Mouse (Mus musculus) frontal cortex, postnatal 10 days (tissue): Measurements from ENCODE around the gene Cfap97d1.
"Not testable (repeated sequence)": the region's sequence is repeated elsewhere in the genome, so short reads cannot be mapped to it uniquely, and the experiment has no call there.

Experiments used
- DNase-seq, 2 experiments: peaks; one replicate each; pipeline ENCODE4 v3.0.0; 2022; ENCODE audit warnings: low spot score in 2 of 2, mixed read lengths in 1 of 2

The Cfap97d1 gene

DNA sequence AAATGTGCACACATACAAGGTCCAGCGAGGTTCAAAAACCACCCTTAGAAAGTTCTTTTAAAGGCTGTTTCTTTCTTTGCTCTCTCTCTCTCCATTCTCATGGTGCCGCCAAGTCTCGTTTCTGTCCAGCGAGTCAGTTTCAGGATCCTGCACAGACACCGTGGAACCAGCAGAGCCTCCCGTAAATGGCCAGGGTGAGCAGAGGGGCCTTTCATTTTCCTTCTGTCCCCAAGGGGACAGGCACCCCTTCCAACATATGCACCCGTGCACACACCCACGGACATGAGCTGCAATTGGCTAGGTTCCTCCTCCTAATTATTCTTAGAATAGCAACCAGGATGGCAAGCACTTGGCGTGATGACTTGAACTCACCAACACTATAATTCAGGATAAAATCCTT is 10.6 kb upstream of the Cfap97d1 start:
- no peak for DNase-seq

DNA sequence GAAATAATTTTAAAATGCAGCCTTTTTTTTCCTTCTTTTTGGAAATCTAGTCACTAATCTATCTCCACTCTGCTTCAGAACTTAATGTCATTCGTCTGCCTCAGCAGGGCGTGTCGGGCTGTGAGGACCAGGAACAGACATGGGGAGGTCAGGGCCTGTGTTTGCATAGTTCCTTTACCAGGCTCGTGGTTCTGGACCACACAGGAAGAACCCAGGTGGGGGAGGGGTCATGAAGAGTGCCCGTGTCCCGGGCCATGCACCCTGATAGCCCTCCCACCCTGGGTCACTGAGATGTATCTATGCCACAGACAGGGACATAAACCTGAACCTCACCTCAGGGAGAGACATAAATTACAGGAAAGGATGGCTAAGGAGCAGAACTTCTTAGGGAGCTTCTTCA is 9.9 kb upstream of the Cfap97d1 start:
- no peak for DNase-seq

DNA sequence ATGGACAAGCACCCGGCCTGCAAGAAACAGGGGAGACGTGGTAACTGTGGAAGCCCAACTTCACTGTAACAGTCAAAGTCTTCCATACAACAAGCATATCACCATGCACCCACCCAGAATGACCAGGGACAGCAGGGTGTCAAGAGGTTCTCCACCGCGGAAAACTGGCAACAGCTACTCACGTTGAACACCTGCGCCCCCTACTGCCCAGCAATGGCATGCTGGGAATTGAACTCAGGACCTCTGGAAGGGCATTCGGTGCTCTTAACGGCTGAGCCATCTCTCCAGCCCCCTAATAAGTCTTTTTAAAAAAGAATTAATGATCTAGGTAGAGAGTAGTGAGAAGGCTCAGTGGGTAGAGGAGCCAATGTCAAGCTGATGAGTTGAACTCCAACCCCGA is 9.2 kb upstream of the Cfap97d1 start:
- no peak for DNase-seq

DNA sequence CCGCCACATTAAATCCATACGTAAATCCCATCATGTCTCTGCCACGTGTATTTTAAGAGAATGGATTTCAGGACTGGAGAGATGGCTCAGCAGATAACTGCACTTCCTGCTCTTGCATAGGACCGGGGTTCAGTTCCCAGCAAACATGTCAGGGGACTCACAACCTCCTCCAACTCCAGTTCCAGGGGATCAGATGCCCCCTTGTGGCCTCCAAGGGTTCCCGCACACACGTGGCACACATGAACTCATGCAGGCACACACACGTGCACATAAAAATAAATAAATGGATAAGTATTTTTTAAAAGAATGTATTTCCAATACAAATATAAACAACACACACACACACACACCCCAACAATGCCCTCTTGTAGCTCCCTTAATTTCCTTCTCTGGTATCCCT is 7.1 kb upstream of the Cfap97d1 start:
- no peak for DNase-seq

DNA sequence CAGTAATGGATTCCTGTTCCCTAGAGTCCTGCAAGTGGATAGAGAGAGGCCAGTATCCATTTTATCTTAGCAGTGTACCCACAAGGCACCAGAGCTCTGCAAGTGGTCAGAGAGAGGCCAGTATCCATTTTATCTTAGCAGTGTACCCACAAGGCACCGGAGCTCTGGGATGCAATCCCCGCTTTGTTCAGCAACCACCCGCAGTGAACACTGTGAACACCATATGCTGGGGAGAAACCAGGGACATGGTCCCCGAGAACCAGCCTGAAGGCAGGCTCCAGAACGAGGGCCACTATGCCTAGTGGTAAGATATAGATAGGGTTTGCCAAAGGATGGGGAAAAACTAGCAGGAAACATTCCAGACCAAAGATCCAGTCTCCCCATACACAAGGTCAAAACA is 4.9 kb upstream of the Cfap97d1 start:
- no peak for DNase-seq

DNA sequence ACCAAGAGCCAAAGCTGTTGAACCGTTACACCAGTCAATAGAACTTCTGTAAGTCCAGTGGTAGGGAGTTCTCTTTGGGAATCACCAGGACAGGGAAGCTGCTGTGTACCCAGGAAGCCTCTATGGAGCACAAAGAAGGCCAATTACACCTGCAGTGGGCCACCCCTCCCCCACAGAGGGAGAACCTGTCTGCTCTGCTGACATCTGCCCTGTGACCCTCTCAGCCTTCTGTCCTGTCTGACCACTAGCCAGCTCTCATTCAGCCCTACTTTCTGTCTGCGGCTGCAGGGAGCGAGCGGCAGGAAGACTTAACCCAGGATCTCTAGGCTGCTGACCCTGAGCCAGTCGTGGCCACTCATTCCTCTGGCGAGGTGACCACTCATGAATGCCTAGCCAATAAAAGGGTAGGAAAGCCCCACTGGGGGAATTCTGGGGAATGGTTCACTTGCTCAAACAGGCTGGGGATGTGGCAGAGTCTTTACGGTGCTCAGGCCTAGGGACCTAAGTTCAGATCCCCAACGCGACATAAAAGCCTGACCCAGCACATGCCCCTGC is 3.4 kb upstream of the Cfap97d1 start:
- DNase-seq: no peak

DNA sequence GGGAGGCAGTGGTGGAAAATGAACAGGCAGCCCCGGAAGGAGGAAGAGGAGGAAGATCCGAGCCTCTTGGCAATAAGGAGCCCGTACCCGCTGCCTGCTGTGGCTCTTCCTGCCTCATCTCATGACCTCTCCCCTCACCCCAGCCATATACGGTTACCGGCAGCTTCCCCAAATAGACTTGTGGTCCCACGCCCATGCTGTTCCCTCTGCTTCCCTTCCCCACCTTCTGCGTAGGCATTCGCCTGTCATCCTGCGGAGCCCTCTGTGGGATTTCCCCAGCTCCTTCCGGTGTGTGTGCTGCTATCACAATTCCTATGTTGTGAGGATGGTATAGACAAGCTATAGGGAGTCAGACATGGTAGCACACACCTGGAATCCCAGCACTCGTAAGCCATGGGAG is 2.2 kb upstream of the Cfap97d1 start:
- DNase-seq: no peak

DNA sequence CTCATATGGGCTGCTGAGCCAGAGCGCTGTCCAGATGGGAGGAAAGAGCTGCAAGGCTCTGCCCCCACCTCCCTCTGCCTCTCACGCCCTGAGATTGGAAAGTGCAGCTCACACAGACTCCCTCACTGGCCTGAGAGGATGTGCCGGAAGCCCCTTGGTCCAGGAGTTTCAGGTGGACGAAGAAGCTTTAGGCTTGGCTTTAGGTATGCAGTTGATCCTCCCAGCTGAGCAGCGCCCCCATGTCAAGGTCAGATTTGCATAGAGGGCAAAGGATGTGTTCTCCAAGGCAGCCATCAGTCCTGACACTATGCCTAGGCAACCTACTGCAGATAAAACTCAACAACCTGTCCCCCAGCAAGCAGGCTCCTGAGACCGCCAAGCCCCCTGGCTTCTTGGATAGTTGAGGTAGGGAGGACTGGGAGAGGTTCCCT is 1.1 kb upstream of the Cfap97d1 start:
- DNase-seq: no peak

DNA sequence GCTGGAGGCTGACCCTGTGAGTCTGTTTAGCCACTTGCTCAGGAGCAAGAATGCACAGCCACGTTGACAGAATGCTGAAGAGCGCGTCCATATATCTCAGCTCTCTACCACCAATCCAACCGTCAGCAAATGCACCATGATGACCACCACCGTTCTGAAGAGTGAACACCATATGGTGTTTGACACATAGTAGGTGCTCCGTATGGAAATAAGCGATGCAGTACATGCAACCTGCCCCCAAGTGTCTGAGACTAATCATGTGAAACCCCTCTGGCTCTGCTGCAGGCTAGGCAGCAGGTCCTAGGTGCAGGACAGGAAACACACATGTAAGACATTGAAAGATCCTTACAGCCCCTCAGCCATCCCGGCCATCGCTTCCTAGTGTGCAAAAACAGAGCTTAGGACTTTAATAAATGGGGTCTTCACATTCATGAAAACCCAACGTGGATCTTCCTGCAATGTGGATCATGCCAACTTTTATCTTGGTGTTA is 603 bp upstream of the Cfap97d1 start:
- DNase-seq: no peak

DNA sequence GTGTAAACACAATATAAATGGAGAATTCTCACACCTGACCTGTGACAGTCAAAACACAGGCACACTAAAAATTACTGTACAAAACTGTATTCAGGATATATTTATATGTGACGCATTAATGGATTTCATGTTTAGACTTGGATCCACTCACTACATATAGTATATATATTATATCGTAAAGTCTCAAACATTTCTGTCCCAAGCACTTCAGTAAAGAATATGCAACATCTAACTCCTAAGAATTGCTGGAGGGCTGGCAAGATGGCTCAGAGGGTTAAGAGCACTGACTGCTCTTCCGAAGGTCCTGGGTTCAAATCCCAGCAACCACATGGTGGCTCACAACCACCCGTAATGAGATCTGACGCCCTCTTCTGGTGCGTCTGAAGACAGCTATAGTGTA is 1.4 kb downstream of the Cfap97d1 start:
- DNase-seq: not testable (repeated sequence)

DNA sequence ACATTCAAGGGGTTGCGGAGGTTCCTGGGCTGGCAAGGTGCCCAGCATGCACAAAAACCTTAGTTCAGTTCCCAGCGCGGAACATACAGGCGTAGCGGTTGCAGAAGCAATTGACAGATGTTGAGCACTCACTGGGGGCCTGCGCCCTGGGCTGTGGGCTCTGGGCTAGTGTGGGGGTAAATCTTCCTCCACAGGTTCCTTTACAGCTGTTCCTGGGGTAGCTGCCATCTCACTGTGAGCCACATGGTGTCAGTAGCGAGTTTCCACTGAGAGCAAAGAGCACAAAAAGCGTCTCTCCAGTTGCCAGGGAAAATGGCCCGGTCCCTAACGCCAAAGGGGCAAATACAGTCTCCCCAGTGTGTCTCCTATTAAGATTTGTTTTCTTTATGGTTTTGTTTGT is 1.9 kb downstream of the Cfap97d1 start:
- DNase-seq: peak; percentile 73 to 81

DNA sequence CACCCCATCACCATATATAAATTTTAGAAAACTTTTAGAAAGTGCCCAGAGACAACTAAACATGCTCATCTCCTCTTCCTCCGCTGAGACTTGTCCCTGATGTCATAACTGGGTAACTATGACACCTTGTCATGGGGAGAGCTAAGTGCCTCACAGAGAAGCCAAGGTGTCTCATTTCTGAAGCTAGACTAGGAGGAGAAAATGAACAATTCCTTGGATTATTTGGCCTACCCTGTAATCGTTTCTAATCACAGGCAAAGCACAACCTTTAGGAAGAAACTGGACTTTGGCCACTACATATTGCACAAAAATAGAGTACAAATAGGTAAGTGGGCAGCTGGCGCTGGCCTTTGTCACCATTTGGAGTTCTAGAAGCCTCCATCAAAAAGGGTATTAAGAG is 2.8 kb downstream of the Cfap97d1 start, which contains the start of gene Dusp3:
Gene Dusp3, minus strand, starts transcription at position 101 of the 400 bp plus-strand sequence.
- no peak for DNase-seq

DNA sequence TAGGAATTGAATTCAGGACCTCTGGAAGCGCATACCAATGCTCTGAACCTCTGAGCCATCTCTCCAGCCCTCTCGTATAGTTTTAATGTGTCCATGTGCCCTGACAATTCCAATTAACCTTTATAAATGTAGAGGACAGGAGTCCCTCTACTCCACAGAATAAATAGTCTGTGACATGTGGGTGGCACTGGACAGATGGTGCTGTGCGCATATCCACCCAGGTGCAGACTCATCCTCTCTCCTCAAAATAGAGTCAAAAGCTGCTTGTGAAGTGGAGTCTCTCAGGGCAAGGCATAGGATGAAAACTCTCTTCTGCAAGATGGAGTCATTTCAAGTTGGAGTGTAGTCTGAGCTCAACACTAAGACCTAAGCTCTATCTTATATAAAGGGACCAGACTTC is 6.2 kb downstream of the Cfap97d1 start:
- no peak for DNase-seq

DNA sequence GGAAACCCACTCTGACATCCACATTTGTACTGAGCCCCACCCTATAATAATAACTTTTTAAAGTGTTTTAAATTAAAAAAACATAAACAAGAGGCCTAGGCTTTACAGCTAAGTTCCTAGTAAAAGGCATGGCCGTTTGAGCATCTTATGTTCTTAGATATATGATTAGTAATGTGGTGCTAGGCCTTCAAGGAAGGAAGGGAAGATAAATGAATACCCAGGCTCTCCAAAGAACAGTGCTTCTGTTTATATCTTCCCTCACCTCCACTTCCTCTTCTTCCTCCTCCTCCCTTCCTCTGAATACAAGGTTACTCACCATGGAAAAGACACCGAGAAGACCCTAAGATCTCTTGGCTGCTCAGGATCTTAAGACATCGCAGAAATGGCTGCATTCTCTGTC is 7.7 kb downstream of the Cfap97d1 start:
- DNase-seq: no peak

DNA sequence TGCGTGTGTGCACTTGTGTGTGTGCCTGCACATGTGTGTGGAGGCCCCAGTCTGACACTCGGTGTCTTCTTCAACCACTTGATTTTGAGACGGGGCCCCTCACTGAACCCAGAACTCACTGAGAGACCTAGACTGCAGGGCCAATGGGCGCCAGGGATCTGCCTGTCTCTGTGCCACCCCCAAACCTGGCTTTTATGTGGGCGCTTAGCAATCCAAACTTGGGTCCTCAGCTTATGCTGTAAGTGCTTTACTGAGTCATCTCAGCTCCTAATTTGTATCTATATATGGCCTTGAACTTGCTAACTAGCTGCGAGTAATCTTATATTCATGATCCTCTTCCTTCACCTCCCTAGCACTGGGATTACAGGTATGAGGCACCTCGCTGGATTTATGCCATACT is 8.3 kb downstream of the Cfap97d1 start:
- DNase-seq: no peak

DNA sequence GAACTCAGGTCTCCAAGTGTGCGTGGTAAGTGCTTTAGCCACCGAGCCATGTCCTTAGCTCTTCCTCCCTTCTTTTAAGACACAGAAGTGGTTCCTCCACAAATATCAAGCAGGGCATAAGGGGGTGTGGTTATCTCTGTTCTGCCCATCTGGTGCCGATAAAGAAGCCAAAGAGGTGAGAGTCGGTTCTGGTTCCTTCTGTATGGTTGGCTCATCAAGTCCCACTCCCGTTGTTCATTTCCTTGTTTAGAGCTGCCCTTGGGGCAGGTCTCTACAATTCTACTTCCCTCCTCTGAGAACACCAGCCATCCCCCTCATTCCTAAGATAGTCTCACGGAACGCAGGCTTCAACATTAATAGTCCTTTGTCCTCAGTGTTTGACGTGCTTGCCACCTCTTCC is 10.0 kb downstream of the Cfap97d1 start:
- DNase-seq: no peak

DNA sequence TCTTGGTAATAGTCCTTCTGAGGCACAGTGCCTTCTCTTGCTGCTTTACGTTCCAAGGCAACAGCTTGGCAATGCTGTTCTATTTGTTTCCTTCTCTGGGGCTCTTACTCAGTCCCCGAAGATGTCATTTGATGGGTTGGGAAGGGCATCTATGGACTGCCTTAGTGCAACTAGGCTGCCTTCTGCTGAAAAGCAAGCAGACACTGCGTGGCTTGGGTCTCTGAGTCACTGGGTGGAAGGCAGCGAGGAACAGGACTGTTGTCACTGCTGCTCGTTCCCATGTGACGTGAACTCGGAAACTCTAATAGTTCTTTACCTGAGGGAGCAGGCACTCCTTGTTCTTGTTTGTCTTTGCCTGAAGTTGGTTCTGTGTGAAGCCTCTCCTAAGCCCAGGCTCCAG is 11.9 kb downstream of the Cfap97d1 start:
- DNase-seq: no peak

DNA sequence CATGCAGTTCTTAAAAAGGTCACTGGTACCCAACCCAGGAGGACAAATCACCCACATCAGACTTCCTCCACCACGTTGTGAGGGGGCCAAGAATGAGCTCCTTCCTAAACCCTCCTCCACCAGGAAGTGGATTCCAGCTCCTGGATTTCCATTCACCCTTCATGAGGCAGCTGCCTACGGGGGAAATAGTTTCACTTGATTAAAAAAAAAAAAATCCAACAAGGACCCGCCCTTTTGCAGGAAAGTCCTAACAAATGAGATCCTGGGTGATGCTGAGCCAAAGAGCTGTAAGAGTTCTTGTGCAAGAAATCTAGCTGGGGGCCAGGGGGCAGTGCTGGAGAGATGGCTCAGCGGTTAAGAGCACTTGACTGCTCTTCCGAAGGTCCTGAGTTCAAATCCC is 14.2 kb downstream of the Cfap97d1 start:
- DNase-seq: no peak

DNA sequence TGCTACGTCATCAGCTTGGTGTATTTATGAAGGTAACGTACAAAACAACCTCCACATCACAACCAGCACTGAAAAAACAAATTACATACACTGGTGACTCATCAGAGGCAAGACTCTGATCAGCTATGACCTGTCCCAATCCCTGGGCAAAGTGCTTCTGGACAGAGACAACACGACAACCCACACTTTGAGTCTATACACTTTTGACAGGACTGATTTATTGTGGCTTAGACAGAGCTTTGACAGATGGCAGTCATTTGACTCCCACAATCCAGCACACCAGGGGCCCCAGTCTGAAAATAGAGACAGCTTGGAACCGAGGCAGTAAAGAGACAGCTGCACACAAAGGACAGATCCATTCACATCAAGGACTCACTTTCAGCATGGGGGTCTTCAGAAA is 15.4 kb downstream of the Cfap97d1 start:
- DNase-seq: no peak

DNA sequence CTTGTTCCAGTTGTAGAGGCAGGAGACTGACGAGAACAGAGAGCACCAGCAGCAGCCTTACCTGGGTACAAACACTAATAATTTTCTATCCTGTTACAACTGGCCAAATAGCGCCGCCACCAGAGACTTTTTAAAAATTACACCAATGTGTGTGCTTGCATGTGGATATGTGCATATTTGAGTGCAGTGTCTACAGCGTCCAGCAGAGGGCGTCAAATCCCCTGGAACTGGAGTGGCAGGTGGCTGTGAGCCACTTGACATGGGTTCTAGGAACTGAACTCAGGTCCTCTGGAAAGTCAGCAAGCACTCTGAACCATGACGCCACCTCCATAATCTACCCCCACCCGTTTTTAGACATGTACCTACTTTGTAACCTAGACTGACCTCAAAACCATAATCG is 20.2 kb downstream of the Cfap97d1 start:
- no peak for DNase-seq

DNA sequence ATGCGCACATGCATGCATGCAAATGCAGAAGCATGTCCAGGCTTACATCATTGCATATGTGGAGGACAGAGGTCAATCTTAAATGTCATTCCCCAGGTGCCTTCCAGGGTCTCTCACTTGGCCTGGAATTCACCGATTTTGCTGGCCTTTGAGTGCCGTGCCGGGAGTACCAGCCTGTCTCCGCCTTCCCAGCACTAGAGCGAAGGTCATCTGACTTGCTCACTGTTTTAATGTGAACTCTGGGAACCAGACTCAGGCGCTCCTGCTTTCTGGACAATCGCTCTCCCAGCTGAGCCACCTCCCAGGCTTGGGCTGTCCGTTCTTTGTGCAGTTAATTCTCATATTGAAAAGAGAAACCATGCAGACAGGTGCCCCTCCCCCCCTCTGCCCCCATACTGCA is 22.2 kb downstream of the Cfap97d1 start:
- no peak for DNase-seq

DNA sequence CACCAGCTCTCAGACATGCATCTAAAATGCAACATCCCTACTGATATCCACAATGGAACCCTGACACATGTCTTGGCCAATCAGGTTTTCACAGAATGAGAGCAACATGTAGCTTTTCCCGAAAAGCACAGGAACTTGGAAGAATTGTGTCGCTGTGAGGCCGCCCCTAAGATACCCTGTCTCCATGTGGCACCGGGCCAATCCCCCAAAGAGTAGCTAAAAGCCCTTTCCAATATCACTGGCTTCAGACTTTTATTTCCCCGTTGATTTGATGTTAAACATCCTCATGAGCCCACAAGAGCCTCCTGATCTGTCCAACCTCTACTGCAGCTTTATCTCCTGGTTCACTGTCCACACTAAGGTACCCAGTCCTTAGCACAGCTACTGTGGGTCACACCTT is 22.6 kb downstream of the Cfap97d1 start:
- no peak for DNase-seq

DNA sequence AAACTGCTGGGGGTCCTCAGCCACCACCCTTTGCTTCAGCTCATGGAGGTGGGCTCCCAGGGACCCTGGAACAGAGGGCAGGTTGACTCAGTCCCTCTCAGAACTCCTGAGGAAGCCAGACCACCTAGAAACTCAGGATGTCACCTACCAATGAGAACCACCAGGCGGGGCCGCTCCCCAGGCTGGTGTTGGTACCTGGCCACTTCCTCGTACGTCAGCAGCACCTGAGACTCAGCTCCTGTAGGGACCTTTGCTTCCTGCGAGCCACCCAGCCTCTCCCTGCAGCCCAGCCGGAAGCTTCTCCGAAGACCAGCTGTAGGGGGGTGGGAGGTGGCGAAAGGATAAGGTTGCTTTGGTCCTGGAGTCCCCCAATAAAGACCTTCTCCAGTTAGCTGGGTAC is 24.3 kb downstream of the Cfap97d1 start:
- no peak for DNase-seq

DNA sequence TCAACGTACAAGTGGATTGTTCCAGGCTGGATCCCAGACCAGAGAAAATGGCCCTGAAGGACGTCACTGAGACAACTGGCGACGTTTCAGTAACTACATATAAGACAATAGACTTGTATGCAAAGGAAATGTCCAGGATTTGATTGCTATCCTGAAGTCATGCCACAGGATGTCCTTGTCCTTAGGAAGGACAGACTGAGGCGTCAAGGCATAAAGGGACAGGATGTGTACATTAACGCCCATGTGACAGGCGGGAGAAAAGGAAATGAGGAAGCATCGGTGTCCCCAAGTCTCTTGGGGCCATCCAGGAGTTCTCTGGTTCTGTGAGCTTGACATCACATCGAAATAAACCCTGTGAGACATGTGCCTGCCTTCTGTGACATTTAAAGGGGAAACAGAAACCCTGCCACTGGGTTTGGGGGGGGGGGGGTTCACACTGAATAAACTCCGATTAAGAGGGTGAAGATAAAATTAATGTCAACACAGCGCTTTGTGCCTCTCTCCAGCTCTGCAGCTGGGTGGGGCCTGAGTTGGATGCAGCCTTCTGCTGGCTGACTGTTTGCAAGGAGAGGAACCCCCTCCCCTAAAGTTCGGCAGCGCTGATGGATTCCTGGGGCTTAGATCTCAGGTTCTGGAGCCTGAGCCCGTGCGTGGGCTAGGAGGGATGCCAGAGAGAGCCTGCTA is 25.0 kb downstream of the Cfap97d1 start:
- no peak for DNase-seq
